Mouse (Mus musculus): Measurements from ENCODE around the gene Atp1a3. TPM values are rescaled to one million over a fixed set of nuclear protein-coding genes. Genes with fewer than 3 reads are reported as not detected.

Gene Atp1a3
- polyA plus RNA-seq, 1 experiment from 2014 or later, result 4.4 TPM

GRCm38 (mm10) chr7:24948774-24949173 lies 57.0 kb downstream of the Atp1a3 start:
- DNase-seq (ENCODE audit: low spot score), result no peak
- H3K4me3 ChIP-seq, result peak overlapping the region; percentile 25; the same call in 1 of the 2 replicates
- 3% methylated on average over 29 of the region's 29 CpGs for WGBS
- no peaks in the 10 kb centered on the region for H3K9me3 ChIP-seq
- no peak overlapping the region for H3K27ac ChIP-seq (replicated peaks)
- peaks cover 35% of the 10 kb centered on the region for H3K4me1 ChIP-seq
- peaks cover 100% of the 10 kb centered on the region for H3K27me3 ChIP-seq (replicated peaks; ENCODE audit: low read depth, poor library complexity, severe bottlenecking)
- no peaks in the 10 kb centered on the region for H3K36me3 ChIP-seq (replicated peaks)

- DNase-seq (ENCODE audit: low spot score), result no peak
- Histone ChIP-seq H3K4me1 (peaks cover 40% of the 10 kb centered on the region), H3K4me3 (no peak overlapping the region), H3K9me3 (no peaks in the 10 kb centered on the region), H3K36me3 (replicated peaks) (no peaks in the 10 kb centered on the region), H3K27ac (replicated peaks) (no peak overlapping the region), H3K27me3 (replicated peaks; ENCODE audit: low read depth, poor library complexity, severe bottlenecking) (peaks cover 100% of the 10 kb centered on the region)
- WGBS, result 2% methylated on average over 7 of the region's 7 CpGs
Measured at GRCm38 (mm10) chr7:24947316-24948048, 58.3 kb downstream of the Atp1a3 start.

DNA sequence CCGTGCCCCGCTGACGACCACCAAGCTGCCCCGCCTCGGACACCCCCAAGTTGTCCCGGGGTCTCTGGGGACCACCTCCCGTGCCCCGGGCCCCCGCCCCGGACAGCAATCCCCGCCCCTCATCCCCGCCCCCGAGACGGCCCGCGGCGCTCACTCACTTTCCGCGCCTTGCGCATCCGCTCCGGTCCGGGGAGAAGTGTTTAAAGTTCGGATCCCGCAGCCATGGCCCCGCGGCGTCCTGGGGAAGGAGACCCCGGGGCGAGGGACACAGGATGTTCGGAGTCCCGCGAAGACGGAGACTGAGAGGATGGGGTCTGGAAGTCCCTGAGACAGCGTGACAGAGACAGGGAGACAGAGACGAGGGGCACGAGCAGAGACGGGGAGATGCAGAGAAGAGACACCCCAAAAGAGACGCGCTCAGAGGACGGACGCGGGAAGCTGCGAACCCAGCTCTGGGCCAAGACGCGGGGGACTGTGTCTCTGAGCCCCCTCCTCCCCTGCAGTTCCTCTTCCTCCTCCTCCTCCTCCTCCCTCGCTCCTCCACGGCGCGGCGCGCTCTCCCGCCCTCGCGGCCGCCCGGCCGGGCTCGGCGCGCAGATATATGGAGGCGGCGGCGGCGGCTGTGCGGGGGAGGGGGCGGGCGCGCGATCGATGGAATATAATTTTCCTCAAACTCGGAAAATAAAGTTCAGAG lies 61.4 kb downstream of the Atp1a3 start, which contains the start of gene Gm4881:
Gene Gm4881, minus strand, starts transcription at position 238 of the 694 bp plus-strand sequence.
- peak; percentile 49 for DNase-seq (ENCODE audit: low spot score)
- peaks cover 100% of the 10 kb centered on the region for H3K27me3 ChIP-seq (replicated peaks; ENCODE audit: low read depth, poor library complexity, severe bottlenecking)

GRCm38 (mm10) chr7:24943641-24944040 lies 62.1 kb downstream of the Atp1a3 start:
- Histone ChIP-seq H3K27ac (replicated peaks) (no peak overlapping the region), H3K4me1 (peaks cover 19% of the 10 kb centered on the region), H3K4me3 (peak overlapping the region; percentile 57; the same call in 1 of the 2 replicates), H3K9me3 (no peaks in the 10 kb centered on the region), H3K36me3 (replicated peaks) (no peaks in the 10 kb centered on the region), H3K27me3 (replicated peaks; ENCODE audit: low read depth, poor library complexity, severe bottlenecking) (peaks cover 100% of the 10 kb centered on the region)
- WGBS, result 4% methylated on average over 6 of the region's 6 CpGs
- DNase-seq (ENCODE audit: low spot score), result no peak

More for the DNA sequence above, 61.4 kb downstream of the Atp1a3 start, which contains the start of gene Gm4881:
- no peaks in the 10 kb centered on the region for H3K36me3 ChIP-seq (replicated peaks)
- H3K27ac ChIP-seq (replicated peaks), result no peak within 1 kb of the TSS
- under 1% methylated on average over 72 of the region's 72 CpGs for whole genome bisulfite sequencing
- peak within 1 kb of the TSS; percentile 57 for H3K4me3 ChIP-seq
- no peaks in the 10 kb centered on the region for H3K9me3 ChIP-seq
- H3K4me1 ChIP-seq, result peaks cover 23% of the 10 kb centered on the region

DNA sequence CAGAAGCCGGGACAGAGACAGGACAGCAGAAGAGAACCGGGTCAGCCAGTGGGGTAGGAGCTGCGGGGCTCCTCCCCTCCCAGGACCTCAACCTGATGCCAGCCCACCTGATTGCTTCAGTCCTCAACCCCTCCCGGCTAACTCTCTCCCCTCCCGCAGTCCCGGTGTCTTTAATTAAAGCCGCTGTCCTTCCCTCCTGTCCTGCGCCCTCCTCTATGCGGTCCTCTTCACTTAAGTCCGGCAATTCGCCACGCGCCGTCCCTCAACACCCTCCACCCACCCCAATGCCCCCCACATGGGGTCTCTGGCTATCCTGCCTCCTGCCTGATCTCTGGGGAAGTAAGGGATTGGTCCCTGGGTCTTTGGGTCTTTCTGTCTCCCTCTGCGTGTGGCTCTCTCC lies 74.1 kb downstream of the Atp1a3 start:
- Histone ChIP-seq H3K27me3 (replicated peaks; ENCODE audit: low read depth, poor library complexity, severe bottlenecking) (peaks cover 100% of the 10 kb centered on the region), H3K4me3 (peak overlapping the region; percentile 27), H3K27ac (replicated peaks) (no peak overlapping the region), H3K36me3 (replicated peaks) (peaks cover 11% of the 10 kb centered on the region), H3K9me3 (no peaks in the 10 kb centered on the region), H3K4me1 (peaks cover 54% of the 10 kb centered on the region)
- WGBS, result under 1% methylated on average over 15 of the region's 15 CpGs
- DNase-seq (ENCODE audit: low spot score), result no peak

DNA sequence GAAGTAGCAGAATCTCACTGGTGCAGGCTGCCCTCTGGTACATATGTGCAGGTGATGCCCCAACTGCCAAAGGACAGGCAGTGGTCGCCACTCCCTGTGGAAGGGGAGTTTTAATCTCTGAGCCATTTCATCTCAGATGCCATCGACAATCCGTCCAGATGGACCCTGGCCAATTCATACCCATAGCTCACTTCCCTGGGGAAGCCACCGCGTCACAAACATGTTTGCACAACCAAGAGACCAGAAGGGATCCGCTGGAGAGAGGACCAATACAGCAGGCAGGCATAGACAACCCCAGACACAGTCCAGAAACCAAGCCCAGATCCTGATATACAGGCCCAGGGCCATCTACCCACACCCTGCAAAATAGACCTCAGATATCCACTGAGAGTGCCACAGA lies 75.3 kb downstream of the Atp1a3 start:
- peaks cover 89% of the 10 kb centered on the region for H3K27me3 ChIP-seq (replicated peaks; ENCODE audit: low read depth, poor library complexity, severe bottlenecking)
- no peaks in the 10 kb centered on the region for H3K9me3 ChIP-seq
- peaks cover 54% of the 10 kb centered on the region for H3K4me1 ChIP-seq
- no peak for DNase-seq (ENCODE audit: low spot score)
- no peak overlapping the region for H3K27ac ChIP-seq (replicated peaks)
- no peak overlapping the region for H3K4me3 ChIP-seq
- 52% methylated on average over 6 of the region's 6 CpGs for WGBS
- peaks cover 23% of the 10 kb centered on the region for H3K36me3 ChIP-seq (replicated peaks)

Small RNA genes within 50 kb of the gene (microRNA-seq; reads per million reads assigned to microRNA genes)
- gene Mir7046 (not detected), gene Mir7047 (not detected)

Other genes with a start within 250 kb of the Atp1a3 start
- gene Cd177, start 245.6 kb downstream of the Atp1a3 start, polyA plus RNA-seq (2016; fragmentation: Nextera tagmentation; extraction: Ambion mirVana), result 0.06 TPM in 1 of 2 replicates, not detected in the other
- gene Ceacam10, start 228.8 kb downstream of the Atp1a3 start, polyA plus RNA-seq (2016; fragmentation: Nextera tagmentation; extraction: Ambion mirVana), result 0.14 TPM in 1 of 2 replicates, not detected in the other
- gene Gm9844, start 143.7 kb downstream of the Atp1a3 start, polyA plus RNA-seq (2016; fragmentation: Nextera tagmentation; extraction: Ambion mirVana), result 14.4 and 18.5 TPM in 2 replicates
- not detected in 2 replicates for gene Lypd4, start 136.0 kb downstream of the Atp1a3 start, polyA plus RNA-seq (2016; fragmentation: Nextera tagmentation; extraction: Ambion mirVana)
- gene Dmrtc2, start 135.9 kb downstream of the Atp1a3 start, polyA plus RNA-seq (2016; fragmentation: Nextera tagmentation; extraction: Ambion mirVana), result not detected in 2 replicates
- gene Rps19, start 121.6 kb downstream of the Atp1a3 start, polyA plus RNA-seq (2016; fragmentation: Nextera tagmentation; extraction: Ambion mirVana), result 2,181 and 2,235 TPM in 2 replicates
- 0.26 and 0.40 TPM in 2 replicates for gene Cd79a, start 108.6 kb downstream of the Atp1a3 start, polyA plus RNA-seq (2016; fragmentation: Nextera tagmentation; extraction: Ambion mirVana)
- gene Arhgef1, start 103.0 kb downstream of the Atp1a3 start, polyA plus RNA-seq (2016; fragmentation: Nextera tagmentation; extraction: Ambion mirVana), result 79.9 and 87.0 TPM in 2 replicates
- gene Gm4881, start 61.5 kb downstream of the Atp1a3 start, polyA plus RNA-seq (2016; fragmentation: Nextera tagmentation; extraction: Ambion mirVana), result 0.17 TPM in 1 of 2 replicates, not detected in the other
- gene Rabac1, start 33.2 kb downstream of the Atp1a3 start, polyA plus RNA-seq (2016; fragmentation: Nextera tagmentation; extraction: Ambion mirVana), result 69.5 and 76.1 TPM in 2 replicates
- gene Grik5, start 66.4 kb upstream of the Atp1a3 start, polyA plus RNA-seq (2016; fragmentation: Nextera tagmentation; extraction: Ambion mirVana), result 4.5 and 5.1 TPM in 2 replicates
- gene Zfp574, start 66.6 kb upstream of the Atp1a3 start, polyA plus RNA-seq (2016; fragmentation: Nextera tagmentation; extraction: Ambion mirVana), result 44.4 and 45.8 TPM in 2 replicates
- gene Pou2f2, start 173.8 kb upstream of the Atp1a3 start, polyA plus RNA-seq (2016; fragmentation: Nextera tagmentation; extraction: Ambion mirVana), result 4.9 and 6.2 TPM in 2 replicates
- 11.3 and 12.0 TPM in 2 replicates for gene Dedd2, start 214.7 kb upstream of the Atp1a3 start, polyA plus RNA-seq (2016; fragmentation: Nextera tagmentation; extraction: Ambion mirVana)
- 2.7 and 3.3 TPM in 2 replicates for gene Zfp526, start 215.5 kb upstream of the Atp1a3 start, polyA plus RNA-seq (2016; fragmentation: Nextera tagmentation; extraction: Ambion mirVana)
- gene Gsk3a, start 231.9 kb upstream of the Atp1a3 start, polyA plus RNA-seq (2016; fragmentation: Nextera tagmentation; extraction: Ambion mirVana), result 10.6 and 10.7 TPM in 2 replicates
- 10.9 and 11.5 TPM in 2 replicates for gene Erf, start 244.8 kb upstream of the Atp1a3 start, polyA plus RNA-seq (2016; fragmentation: Nextera tagmentation; extraction: Ambion mirVana)